Comparison of ENCODE assay signal across 23 mouse cellular contexts in genomic region chr12:90993331-90993730, GRCm38 (mm10).
"Had no signal": no experiment of that assay in that cellular context is flagged by ENCODE, and none has a peak within 500 bp of the region (broad histone marks: within the 10 kb centered on the region; RNA-seq: fewer than 3 reads in every experiment).

No protein-coding gene starts in this region.

- H3K4me2 ChIP-seq: kidney, embryonic 15.5 days; limb, embryonic 13.5 days; liver, embryonic 12.5 days; liver, embryonic 15.5 days; midbrain, embryonic 11.5 days; neural tube, embryonic 12.5 days; neural tube, embryonic 15.5 days; stomach, embryonic 15.5 days had no signal

- H3K27me3 ChIP-seq: kidney, embryonic 15.5 days; limb, embryonic 13.5 days; liver, embryonic 12.5 days; liver, embryonic 15.5 days; neural tube, embryonic 12.5 days; neural tube, embryonic 15.5 days; stomach, embryonic 15.5 days had no signal

- H3K4me3 ChIP-seq: kidney, embryonic 15.5 days; limb, embryonic 10.5 days; limb, embryonic 13.5 days; liver, embryonic 12.5 days; liver, embryonic 15.5 days; neural tube, embryonic 12.5 days; neural tube, embryonic 15.5 days; stomach, embryonic 15.5 days had no signal

- H3K36me3 ChIP-seq: kidney, embryonic 15.5 days; limb, embryonic 10.5 days; limb, embryonic 13.5 days; liver, embryonic 15.5 days; neural tube, embryonic 12.5 days; neural tube, embryonic 15.5 days; stomach, embryonic 15.5 days had no signal

- DNase-seq: kidney, adult 8-10 months; kidney, postnatal 10 days; kidney, postnatal 36 days; layer of hippocampus, postnatal 36 days; liver; lung, adult 2 months; lung, postnatal 14 days; lung, postnatal 4 days; midbrain, embryonic 14.5 days; right cerebral cortex, adult 18-20 months; right cerebral cortex, postnatal 14 days; right cerebral cortex, postnatal 4 days; spleen, adult 18-20 months; thymus, postnatal 25 days had no signal
